Mouse (Mus musculus) lung, adult 18-20 months (tissue): ENCODE measurements around the gene Gm12216.
A peak's percentile ranks its signal among the peaks of the same experiment; 100 is the strongest.

Experiments
- DNase-seq, 2 experiments: peaks; one replicate each; pipeline ENCODE4 v3.0.0; 2022; ENCODE audit warnings: mixed read lengths in 2 of 2

Gene Gm12216

GRCm38 (mm10) chr11:53794671-53795557 is 64.1 kb downstream of the Gm12216 start:
- peak; percentile 72 to 79 for DNase-seq

- peak in 1 of 2 experiments; percentile 40 for DNase-seq
Measured at GRCm38 (mm10) chr11:53794015-53794414, 65.0 kb downstream of the Gm12216 start.

GRCm38 (mm10) chr11:53792986-53793385 is 66.1 kb downstream of the Gm12216 start:
- DNase-seq: peak in 1 of 2 experiments; percentile 5

GRCm38 (mm10) chr11:53789277-53789676 is 69.8 kb downstream of the Gm12216 start:
- DNase-seq: no peak

GRCm38 (mm10) chr11:53788196-53788595 is 70.9 kb downstream of the Gm12216 start:
- DNase-seq: peak; percentile 81 to 86

GRCm38 (mm10) chr11:53786058-53787031 is 72.7 kb downstream of the Gm12216 start:
- DNase-seq: peak; percentile 47 to 67

- peak in 1 of 2 experiments; percentile 4 for DNase-seq
Measured at GRCm38 (mm10) chr11:53785311-53785936, 73.6 kb downstream of the Gm12216 start.

GRCm38 (mm10) chr11:53783288-53783687 is 75.8 kb downstream of the Gm12216 start:
- DNase-seq: no peak

- no peak for DNase-seq
Measured at GRCm38 (mm10) chr11:53781964-53782363, 77.1 kb downstream of the Gm12216 start.

GRCm38 (mm10) chr11:53781201-53781775 is 77.8 kb downstream of the Gm12216 start:
- DNase-seq: no peak

- no peak for DNase-seq
Measured at GRCm38 (mm10) chr11:53780262-53780661, 78.8 kb downstream of the Gm12216 start.

- no peak for DNase-seq
Measured at GRCm38 (mm10) chr11:53779808-53780207, 79.2 kb downstream of the Gm12216 start.

- no peak for DNase-seq
Measured at GRCm38 (mm10) chr11:53778455-53778854, 80.6 kb downstream of the Gm12216 start.

- no peak for DNase-seq
Measured at GRCm38 (mm10) chr11:53777736-53778135, 81.3 kb downstream of the Gm12216 start.

GRCm38 (mm10) chr11:53774659-53775255 is 84.3 kb downstream of the Gm12216 start:
- no peak for DNase-seq

- DNase-seq: no peak
Measured at GRCm38 (mm10) chr11:53773641-53774360, 85.3 kb downstream of the Gm12216 start.

GRCm38 (mm10) chr11:53773087-53773486 is 86.0 kb downstream of the Gm12216 start, which contains the start of gene Gm17334:
Gene Gm17334 (minus strand): TSS chr11:53773187.
- no peak for DNase-seq

- DNase-seq: no peak
Measured at GRCm38 (mm10) chr11:53772536-53772935, 86.5 kb downstream of the Gm12216 start.

GRCm38 (mm10) chr11:53771001-53771744 is 87.9 kb downstream of the Gm12216 start:
- no peak for DNase-seq

- DNase-seq: peak; percentile 81 to 85
Measured at GRCm38 (mm10) chr11:53770125-53770791, 88.8 kb downstream of the Gm12216 start.
